Mouse (Mus musculus) cerebellum, adult 11-12 months (tissue): ENCODE results near the gene 4930558C23Rik.
"Not testable (repeated sequence)": the region's sequence is repeated elsewhere in the genome, so short reads cannot be mapped to it uniquely, and the experiment has no call there.

Experiments used
- DNase-seq: peaks from one replicate; pipeline ENCODE4 v3.0.0; 2022

The 4930558C23Rik gene

DNA sequence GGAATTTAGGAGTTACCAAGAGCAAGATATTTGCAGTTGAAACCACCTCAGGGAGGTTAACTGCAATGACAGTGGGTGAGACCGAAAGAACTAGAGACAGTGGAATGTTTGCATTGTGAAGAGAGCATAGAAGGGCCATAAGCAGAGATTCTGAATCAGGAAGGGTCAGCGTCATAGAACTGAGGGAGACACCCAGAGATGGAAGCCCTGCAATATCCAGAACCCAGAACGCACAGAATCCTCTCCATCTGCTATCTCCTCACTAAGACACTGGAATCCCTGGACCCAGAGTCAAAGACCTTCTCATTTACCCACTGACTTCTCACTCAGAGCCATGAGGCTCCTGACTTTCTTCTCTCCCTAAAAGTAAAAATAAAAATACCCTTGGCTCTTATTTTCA is at the start of gene 4930558C23Rik:
Gene 4930558C23Rik (minus strand): TSS at position 101 of the 400 bp plus-strand sequence.
- no peak for DNase-seq

DNA sequence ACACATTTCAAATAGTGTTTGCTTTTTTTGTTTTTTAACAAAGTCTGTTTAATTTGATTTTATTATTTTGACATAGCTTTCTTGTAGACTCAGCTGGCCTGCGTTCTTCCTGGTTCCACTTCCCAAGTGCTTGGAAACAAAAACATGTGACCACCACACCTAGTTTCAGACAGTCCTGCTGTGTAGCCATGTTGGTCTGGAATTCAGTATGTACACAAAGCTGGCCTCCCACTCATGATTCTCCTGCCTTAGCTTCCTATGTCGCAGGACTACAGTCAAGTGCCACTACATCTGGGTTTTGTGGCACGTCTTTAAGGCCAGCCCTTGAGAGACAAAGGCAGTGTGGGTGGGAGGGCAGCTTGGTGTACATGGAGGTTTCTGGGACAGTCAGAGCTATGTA is 48.3 kb upstream of the 4930558C23Rik start:
- DNase-seq: no peak

DNA sequence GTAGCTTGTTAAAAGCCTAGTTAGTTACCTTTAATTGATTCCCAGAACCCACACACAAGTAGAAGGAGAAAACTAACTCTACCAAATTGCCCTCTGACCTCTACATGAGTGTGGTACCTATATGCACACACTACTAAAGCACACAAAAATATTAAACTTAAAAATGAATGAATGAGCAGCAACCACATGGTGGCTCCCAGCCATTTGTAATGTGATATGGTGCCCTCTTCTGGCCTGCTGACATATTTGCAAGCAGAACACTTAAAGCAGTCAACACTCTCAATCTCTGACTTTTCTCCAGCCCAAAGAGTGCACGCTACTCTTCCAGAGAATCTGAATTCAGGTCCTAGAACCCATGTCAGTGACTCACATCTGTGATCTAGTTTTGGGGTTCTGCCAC is 47.8 kb upstream of the 4930558C23Rik start:
- DNase-seq: no peak

DNA sequence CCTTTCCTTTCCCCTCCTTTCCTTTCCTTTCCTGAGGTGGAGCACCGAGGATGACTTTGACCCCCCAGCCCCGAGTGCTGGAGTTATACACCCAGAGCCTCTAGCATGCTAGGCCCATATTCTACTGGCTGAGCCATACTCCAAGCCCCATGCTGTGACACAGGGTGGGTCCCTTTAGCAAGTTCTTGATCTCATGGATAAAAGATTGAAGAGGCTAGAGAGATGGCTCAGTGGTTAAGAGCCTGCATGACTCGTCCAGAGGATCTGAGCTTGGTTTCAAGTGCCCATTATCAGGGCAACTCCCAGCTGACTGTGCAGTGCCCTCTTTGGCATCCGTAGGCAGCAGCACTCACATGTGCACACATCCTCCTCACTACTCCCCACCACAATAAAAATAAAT is 42.7 kb upstream of the 4930558C23Rik start:
- DNase-seq: no peak

DNA sequence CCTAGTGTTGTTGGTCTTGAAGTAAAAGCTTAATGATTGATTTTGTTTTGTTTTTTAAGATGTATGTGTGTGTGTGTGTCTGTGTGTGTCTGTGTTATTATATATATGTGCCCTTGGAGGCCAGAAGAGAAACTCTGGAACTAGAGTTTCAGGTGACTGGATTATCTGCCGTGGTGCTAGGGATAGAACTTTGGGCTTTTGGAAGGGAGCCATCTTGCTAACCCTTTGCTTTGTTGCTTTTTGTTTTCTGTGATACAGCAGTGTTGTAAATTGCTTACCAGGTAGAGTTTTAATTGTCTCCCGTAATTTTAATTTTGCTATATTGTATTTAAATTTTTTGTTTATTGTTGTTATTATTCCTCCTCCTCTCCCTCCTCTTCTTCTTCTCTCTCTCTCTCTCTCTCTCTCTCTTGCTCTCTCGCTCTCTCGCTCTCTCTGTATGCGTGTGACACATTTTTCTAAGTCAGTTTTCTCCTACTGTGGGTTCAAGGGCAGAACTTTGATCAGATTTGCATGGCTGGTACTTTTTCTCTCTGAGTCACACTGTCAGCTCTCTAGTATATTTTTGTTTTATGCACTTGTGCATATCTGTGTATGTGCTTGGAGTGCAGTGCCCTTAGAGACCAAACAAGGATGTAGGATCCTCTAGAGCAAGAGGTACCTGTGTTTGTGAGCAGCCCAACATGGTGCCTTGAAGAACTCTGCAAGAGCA is 39.9 kb upstream of the 4930558C23Rik start:
- no peak for DNase-seq

- DNase-seq: no peak
Observed at GRCm38 (mm10) chr3:95439670-95440069, 37.0 kb upstream of the 4930558C23Rik start.

DNA sequence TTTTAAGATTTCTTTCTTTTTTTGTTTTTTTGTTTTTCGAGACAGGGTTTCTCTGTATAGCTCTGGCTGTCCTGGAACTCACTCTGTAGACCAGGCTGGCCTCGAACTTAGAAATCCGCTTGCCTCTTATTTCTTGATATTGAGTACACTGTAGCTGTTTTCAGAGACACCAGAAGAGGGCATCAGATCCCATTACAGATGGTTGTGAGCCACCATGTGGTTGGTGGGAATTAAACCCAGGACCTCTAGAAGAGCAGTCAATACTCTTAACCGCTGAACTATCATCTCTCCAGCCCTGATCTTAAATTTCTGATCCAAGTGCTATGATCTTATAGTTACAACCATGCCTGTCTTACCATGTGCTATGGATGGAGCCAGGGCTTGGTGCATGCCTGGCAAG is 36.0 kb upstream of the 4930558C23Rik start:
- not testable (repeated sequence) for DNase-seq

DNA sequence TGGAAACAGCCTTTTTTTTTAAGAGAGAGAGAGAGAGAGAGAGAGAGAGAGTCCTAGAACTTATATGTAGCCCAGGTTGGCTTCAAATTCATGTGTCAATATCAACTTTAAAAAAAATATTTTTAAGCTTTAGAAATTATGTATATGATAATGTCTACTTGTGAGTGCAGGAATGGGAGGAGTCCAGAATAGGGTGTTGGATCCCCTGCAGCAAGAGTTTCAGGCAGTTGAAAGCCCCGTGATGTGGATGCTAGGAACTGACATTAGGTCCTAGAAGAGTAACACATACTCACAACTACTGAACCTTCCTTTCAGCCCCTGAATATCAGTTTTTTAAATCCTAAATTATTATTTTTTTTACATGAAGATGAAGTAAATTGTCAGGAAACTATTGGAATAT is 32.9 kb upstream of the 4930558C23Rik start:
- no peak for DNase-seq

DNA sequence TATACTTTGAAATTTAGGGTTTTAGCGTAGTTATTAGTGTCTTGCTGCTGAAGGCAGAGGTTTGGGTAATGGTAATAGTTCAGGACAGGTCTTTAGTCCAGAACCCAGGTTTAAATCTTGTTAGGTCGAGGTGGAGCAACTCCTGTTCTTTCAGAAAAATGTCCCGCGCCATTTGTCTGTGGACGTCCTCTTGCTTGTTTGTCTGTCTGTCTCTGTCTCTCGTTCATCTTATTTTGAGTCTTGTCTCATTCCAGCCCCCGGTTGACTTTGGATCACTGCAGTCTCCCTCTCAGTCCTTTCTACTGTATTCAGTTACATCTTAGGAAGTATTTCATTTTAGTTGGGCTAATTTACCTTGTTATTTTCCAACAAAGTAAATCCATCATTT is 32.3 kb upstream of the 4930558C23Rik start:
- DNase-seq: no peak

DNA sequence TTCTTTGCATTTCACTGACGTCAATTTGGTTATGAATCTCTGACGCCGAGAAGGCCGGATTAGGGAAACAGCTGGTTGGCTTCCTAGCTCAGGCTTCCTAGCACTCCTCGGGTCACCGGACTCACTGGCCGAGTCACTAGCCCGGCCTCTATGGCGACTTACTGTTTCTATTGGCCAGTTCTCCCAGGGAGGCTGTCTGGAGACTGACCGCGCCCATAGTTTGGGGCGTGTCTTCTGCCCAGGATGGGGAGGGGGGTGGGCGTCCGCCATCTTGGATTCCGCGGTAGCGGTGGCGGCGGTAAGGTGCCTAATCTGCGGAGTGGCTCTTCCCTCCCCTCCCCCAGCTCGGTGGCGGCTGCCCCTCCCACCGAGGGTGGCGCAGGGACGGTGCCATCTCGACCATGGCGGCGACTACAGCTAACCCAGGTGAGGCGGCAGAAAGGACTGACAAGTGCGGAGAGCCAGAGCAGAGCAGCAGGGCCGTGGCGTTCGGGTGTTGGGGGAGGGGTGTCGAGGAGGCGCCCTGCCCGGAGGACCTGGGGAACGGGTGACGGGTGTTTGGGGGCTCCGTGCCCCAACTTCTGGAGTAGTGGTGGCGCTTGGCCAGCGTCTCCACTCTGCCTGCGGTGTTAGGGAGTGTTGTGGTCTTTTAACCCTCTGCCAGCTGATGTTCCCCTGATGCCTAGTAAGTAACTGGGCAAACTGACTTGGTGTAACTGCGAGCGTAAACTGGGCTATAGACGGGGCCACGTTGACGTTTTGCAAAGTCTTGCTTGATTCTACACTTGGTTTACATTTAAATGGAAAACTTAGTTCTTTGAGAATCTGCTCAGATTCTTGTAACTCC is 31.7 kb upstream of the 4930558C23Rik start, which contains the start of gene Arnt:
Gene Arnt (plus strand): TSS at position 253 of the 847 bp plus-strand sequence.
- DNase-seq: peak; percentile 93

GRCm38 (mm10) chr3:95433301-95433915 is 30.8 kb upstream of the 4930558C23Rik start:
- DNase-seq: no peak

GRCm38 (mm10) chr3:95428423-95428822 is 25.8 kb upstream of the 4930558C23Rik start:
- not testable (repeated sequence) for DNase-seq

GRCm38 (mm10) chr3:95427891-95428238 is 25.2 kb upstream of the 4930558C23Rik start:
- DNase-seq: not testable (repeated sequence)

- DNase-seq: not testable (repeated sequence)
Observed at GRCm38 (mm10) chr3:95427117-95427890, 24.7 kb upstream of the 4930558C23Rik start.

GRCm38 (mm10) chr3:95426476-95426875 is 23.8 kb upstream of the 4930558C23Rik start:
- DNase-seq: not testable (repeated sequence)

- DNase-seq: no peak
Observed at GRCm38 (mm10) chr3:95417866-95418265, 15.2 kb upstream of the 4930558C23Rik start.

DNA sequence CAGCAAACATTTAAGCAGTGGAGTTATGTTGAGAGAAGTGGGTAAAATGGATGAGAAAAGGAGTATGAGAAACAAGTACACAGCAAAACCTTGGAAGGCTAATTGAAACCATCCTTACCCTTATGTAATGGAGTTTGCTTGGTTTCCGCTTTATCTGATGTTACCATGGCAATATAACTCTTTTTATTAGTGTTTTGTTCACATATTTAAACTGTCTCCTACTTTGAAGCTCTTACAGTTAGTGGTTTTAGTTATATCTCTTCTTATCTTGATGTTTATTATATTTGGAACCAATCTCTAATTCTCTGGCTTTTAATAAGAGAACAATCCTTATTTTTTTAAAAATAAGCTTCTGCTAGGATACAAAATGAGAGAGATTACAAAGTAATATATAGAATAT is 9.6 kb upstream of the 4930558C23Rik start:
- no peak for DNase-seq

DNA sequence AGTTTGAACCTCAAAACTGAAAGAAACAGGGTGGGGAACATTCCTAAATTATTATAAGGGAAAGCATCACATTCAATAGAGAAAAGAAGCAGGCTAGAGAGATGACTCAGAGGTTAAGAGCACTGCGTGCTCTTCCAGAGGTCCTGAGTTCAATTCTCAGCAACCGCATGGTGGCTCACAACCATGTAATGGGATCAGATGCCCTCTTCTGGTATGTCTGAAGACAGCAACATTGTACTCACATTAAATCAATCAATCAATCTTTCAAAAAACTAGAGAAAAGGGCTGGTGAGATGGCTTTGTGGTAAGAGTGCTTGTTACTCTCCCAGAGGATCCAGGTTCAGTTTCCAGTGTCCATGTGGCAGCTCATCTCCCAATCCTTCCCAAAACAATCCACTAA is 6.2 kb upstream of the 4930558C23Rik start:
- no peak for DNase-seq

GRCm38 (mm10) chr3:95407728-95408127 is 5.1 kb upstream of the 4930558C23Rik start:
- DNase-seq: no peak

GRCm38 (mm10) chr3:95394385-95394784 is 8.3 kb downstream of the 4930558C23Rik start:
- no peak for DNase-seq

DNA sequence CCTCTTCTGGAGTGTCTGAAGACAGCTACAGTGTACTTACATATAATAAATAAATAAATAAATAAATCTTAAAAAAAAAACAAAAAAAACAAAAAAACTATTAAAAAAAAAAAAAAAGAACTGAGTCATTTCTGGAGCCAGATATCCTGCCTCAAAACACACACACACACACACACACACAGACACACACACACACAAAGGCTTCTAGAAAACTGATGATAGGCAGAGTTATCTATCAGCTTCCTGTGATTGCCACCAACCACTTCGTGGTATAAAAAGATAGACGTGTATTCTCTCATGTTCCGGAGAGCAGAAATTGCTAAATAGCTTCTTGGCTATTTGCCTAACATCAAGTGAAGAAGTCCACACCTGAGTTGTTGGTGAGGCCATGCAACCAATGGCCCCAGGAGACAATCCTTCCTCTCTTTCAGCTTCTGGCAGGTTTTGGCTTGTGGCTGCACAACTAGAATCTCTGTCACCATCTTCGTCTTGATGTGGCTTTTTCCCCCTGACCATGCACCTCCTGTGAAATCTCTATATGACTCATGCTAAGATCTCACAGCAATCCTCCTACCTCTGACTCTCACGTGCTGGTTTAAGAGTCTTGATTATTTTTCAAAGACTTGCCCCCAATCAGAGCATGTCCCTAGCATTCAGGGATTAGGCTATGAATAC is 17.1 kb downstream of the 4930558C23Rik start:
- DNase-seq: no peak

DNA sequence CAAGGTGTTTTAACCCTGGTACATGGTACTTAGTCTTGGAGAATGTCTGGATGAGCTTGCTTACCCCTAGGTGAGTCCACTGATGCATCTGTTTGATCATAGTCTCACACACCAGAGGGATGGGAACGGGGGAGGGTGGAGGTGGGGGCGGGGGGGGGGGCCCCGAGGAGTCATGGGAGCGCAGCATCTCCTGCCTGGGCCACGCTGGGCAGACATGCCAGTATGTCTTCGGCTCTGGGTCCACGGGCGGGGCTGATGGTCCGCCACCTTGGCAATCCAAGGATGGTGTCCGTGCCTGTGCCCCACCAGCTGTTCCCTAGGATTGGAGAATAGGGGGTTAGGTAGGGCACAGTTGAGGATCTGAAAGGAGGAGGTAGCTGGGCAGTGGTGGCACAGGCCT is 29.4 kb downstream of the 4930558C23Rik start:
- DNase-seq: no peak
